Mouse (Mus musculus) forebrain, embryonic 14.5 days (tissue): ENCODE results near the gene Rpap1. TPM values are rescaled to one million over a fixed set of nuclear protein-coding genes. Genes with fewer than 3 reads are reported as not detected.

Source experiments
- ATAC-seq: fragments of 200-750 bp; cut with Nextera tagmentation; 2 replicates; pipeline ENCODE4 v1.8.0; 2017; ENCODE audit warnings: mild to moderate bottlenecking, moderate library complexity
- DNase-seq: peaks from one replicate; pipeline ENCODE4 v3.0.0-alpha.2; 2015; ENCODE audit warnings: low spot score
- H3K27ac ChIP-seq: fragments of 300-500 bp; sonication (generic); 2 replicates; pipeline ENCODE4 v1.5.1; 2014; ENCODE audit warnings: low read depth, mild to moderate bottlenecking, control low read depth, low read length, moderate library complexity
- H3K27me3 ChIP-seq: fragments of 300-500 bp; sonication (generic); replicated peaks from 2 replicates; pipeline ENCODE4 v1.6.1; 2014; ENCODE audit warnings: low read length, control low read depth, mixed read lengths; ENCODE audit not compliant: control insufficient read depth, insufficient read depth
- H3K36me3 ChIP-seq: fragments of 300-500 bp; sonication (generic); 2 replicates; pipeline ENCODE4 v1.6.1; 2014; ENCODE audit warnings: low read length, control low read depth; ENCODE audit not compliant: control insufficient read depth, insufficient read depth
- H3K4me1 ChIP-seq: fragments of 300-500 bp; sonication (generic); 2 replicates; pipeline ENCODE4 v1.6.1; 2014; ENCODE audit warnings: antibody characterized with exemption, low read length, control low read depth; ENCODE audit not compliant: control insufficient read depth, insufficient read depth
- H3K4me2 ChIP-seq: fragments of 300-500 bp; sonication (generic); 2 replicates; pipeline ENCODE4 v1.6.1; 2014; ENCODE audit warnings: mild to moderate bottlenecking, control low read depth, low read length
- H3K4me3 ChIP-seq: fragments of 300-500 bp; sonication (generic); 2 replicates; pipeline ENCODE4 v1.5.1; 2014; ENCODE audit warnings: low read depth, low read length, control low read depth
- H3K9ac ChIP-seq: fragments of 300-500 bp; sonication (generic); 2 replicates; pipeline ENCODE4 v1.6.1; 2014; ENCODE audit warnings: mild to moderate bottlenecking, low read length, control low read depth, moderate library complexity
- H3K9me3 ChIP-seq: fragments of 300-500 bp; sonication (generic); replicated peaks from 2 replicates; pipeline ENCODE4 v1.6.1; 2016; ENCODE audit warnings: low read length, control low read depth, mixed read lengths; ENCODE audit not compliant: control insufficient read depth
- WGBS: fragments of 180-500 bp; shearing (Covaris S2); extraction: QIAGEN DNeasy Blood & Tissue Kit; methylation state at CpG from one replicate; pipeline ENCODE4 v1.1.7; 2014; 5-methylcytosine and 5-hydroxymethylcytosine counted together
- polyA plus RNA-seq: library from polyadenylated mRNA; unstranded; fragments of >200 nt; fragmentation: Nextera tagmentation; extraction: Ambion mirVana; gene quantifications from 2 replicates; pipeline ENCODE4 v1.2.1, GENCODE M21; 2014

Gene Rpap1
- polyA plus RNA-seq, 1 experiment from 2014 or later: 12.8 TPM

GRCm38 (mm10) chr2:119747554-119747953, 39.8 kb downstream of the Rpap1 start:
- Histone ChIP-seq H3K27ac (no peak overlapping the region), H3K9ac (no peak overlapping the region), H3K36me3 (no peaks in the 10 kb centered on the region), H3K4me2 (no peak overlapping the region), H3K4me3 (no peak overlapping the region), H3K9me3 (no peaks in the 10 kb centered on the region), H3K4me1 (peaks cover 9% of the 10 kb centered on the region; the same call in 1 of the 2 replicates), H3K27me3 (peaks cover 33% of the 10 kb centered on the region)
- DNase-seq (no peak), ATAC-seq (no peak)
- WGBS: 86% methylated on average over 7 of the region's 7 CpGs

- Histone ChIP-seq H3K4me2 (no peak overlapping the region), H3K9me3 (no peaks in the 10 kb centered on the region), H3K27me3 (peaks cover 43% of the 10 kb centered on the region), H3K36me3 (no peaks in the 10 kb centered on the region), H3K4me1 (peaks cover 14% of the 10 kb centered on the region; the same call in 1 of the 2 replicates), H3K4me3 (no peak overlapping the region), H3K9ac (no peak overlapping the region), H3K27ac (no peak overlapping the region)
- 8% methylated on average over 1 of the region's 1 CpGs for WGBS
- ATAC-seq (no peak), DNase-seq (peak; percentile 30)
These were observed 42.1 kb downstream of the Rpap1 start for GRCm38 (mm10) chr2:119745281-119745680.

GRCm38 (mm10) chr2:119744163-119745111, 42.9 kb downstream of the Rpap1 start:
- ATAC-seq (no peak), DNase-seq (peak; percentile 14)
- Histone ChIP-seq H3K9ac (no peak overlapping the region), H3K9me3 (no peaks in the 10 kb centered on the region), H3K4me1 (peaks cover 14% of the 10 kb centered on the region; the same call in 1 of the 2 replicates), H3K4me2 (peak overlapping the region; percentile 29), H3K27ac (no peak overlapping the region), H3K27me3 (peaks cover 43% of the 10 kb centered on the region), H3K36me3 (no peaks in the 10 kb centered on the region), H3K4me3 (peak overlapping the region; percentile 4; the same call in 1 of the 2 replicates)
- WGBS: 4% methylated on average over 45 of the region's 46 CpGs

- ATAC-seq (no peak), DNase-seq (no peak)
- no peaks in the 10 kb centered on the region for H3K9me3 ChIP-seq
- H3K4me3 ChIP-seq: peak overlapping the region; percentile 4; the same call in 1 of the 2 replicates
- WGBS: 7% methylated on average over 22 of the region's 22 CpGs
- H3K27me3 ChIP-seq: peaks cover 43% of the 10 kb centered on the region
- peaks cover 14% of the 10 kb centered on the region; the same call in 1 of the 2 replicates for H3K4me1 ChIP-seq
- peak overlapping the region; percentile 13; the same call in 1 of the 2 replicates for H3K4me2 ChIP-seq
- no peaks in the 10 kb centered on the region for H3K36me3 ChIP-seq
- H3K27ac ChIP-seq: no peak overlapping the region
- H3K9ac ChIP-seq: no peak overlapping the region
These were observed 43.6 kb downstream of the Rpap1 start for GRCm38 (mm10) chr2:119743808-119744162.

- no peak overlapping the region for H3K27ac ChIP-seq
- no peaks in the 10 kb centered on the region for H3K9me3 ChIP-seq
- 11% methylated on average over 18 of the region's 31 CpGs for WGBS
- peak overlapping the region; percentile 56 for H3K4me3 ChIP-seq
- H3K36me3 ChIP-seq: no peaks in the 10 kb centered on the region
- ATAC-seq: no peak
- peak overlapping the region; percentile 99 for H3K4me2 ChIP-seq
- peaks cover 14% of the 10 kb centered on the region; the same call in 1 of the 2 replicates for H3K4me1 ChIP-seq
- peaks cover 43% of the 10 kb centered on the region for H3K27me3 ChIP-seq
- no peak for DNase-seq
- H3K9ac ChIP-seq: no peak overlapping the region; the same call in 1 of the 2 replicates
These were observed 44.0 kb downstream of the Rpap1 start for GRCm38 (mm10) chr2:119743176-119743807.

GRCm38 (mm10) chr2:119742461-119743175, 44.7 kb downstream of the Rpap1 start:
- Histone ChIP-seq H3K36me3 (no peaks in the 10 kb centered on the region), H3K9ac (peak overlapping the region; percentile 56), H3K4me1 (peaks cover 14% of the 10 kb centered on the region; the same call in 1 of the 2 replicates), H3K27ac (no peak overlapping the region), H3K9me3 (no peaks in the 10 kb centered on the region), H3K4me3 (peak overlapping the region; percentile 56), H3K4me2 (peak overlapping the region; percentile 99), H3K27me3 (peaks cover 43% of the 10 kb centered on the region)
- ATAC-seq (peak; percentile 29), DNase-seq (no peak)
- WGBS: under 1% methylated on average over 68 of the region's 70 CpGs

GRCm38 (mm10) chr2:119741581-119742411, 45.5 kb downstream of the Rpap1 start, which contains the start of gene Itpka:
TSS of gene Itpka (plus strand) at chr2:119742337.
- DNase-seq: peak; percentile 72
- Histone ChIP-seq H3K9me3 (no peaks in the 10 kb centered on the region), H3K36me3 (no peaks in the 10 kb centered on the region), H3K4me2 (peak within 1 kb of the TSS; percentile 99), H3K27ac (peak within 1 kb of the TSS; percentile 14; the same call in 1 of the 2 replicates), H3K4me1 (peaks cover 14% of the 10 kb centered on the region; the same call in 1 of the 2 replicates), H3K9ac (peak within 1 kb of the TSS; percentile 56), H3K27me3 (peaks cover 43% of the 10 kb centered on the region), H3K4me3 (peak within 1 kb of the TSS; percentile 56)
- peak; percentile 86 for ATAC-seq
- under 1% methylated on average over 49 of the region's 53 CpGs for WGBS

- H3K27me3 ChIP-seq: peaks cover 40% of the 10 kb centered on the region
- no peak for ATAC-seq
These were observed 46.8 kb downstream of the Rpap1 start for GRCm38 (mm10) chr2:119740567-119740966.

More at GRCm38 (mm10) chr2:119740567-119740966, 46.8 kb downstream of the Rpap1 start:
- DNase-seq: no peak
- Histone ChIP-seq H3K4me2 (no peak overlapping the region), H3K36me3 (peaks cover 5% of the 10 kb centered on the region; the same call in 1 of the 2 replicates), H3K9me3 (no peaks in the 10 kb centered on the region), H3K27ac (no peak overlapping the region), H3K4me3 (no peak overlapping the region), H3K4me1 (peaks cover 14% of the 10 kb centered on the region; the same call in 1 of the 2 replicates), H3K9ac (no peak overlapping the region)
- 13% methylated on average over 2 of the region's 2 CpGs for WGBS
